Mouse (Mus musculus) limb, embryonic 14.5 days (tissue): ENCODE data around the gene Rims1. TPM values are rescaled to one million over a fixed set of nuclear protein-coding genes. Genes with fewer than 3 reads are reported as not detected.
A peak's percentile ranks its signal among the peaks of the same experiment; 100 is the strongest.

Experiments used
- ATAC-seq: fragments of 200-750 bp; cut with Nextera tagmentation; 2 replicates; pipeline ENCODE4 v1.8.0; 2017; ENCODE audit warnings: low read depth, moderate number of reproducible peaks, moderate TSS enrichment; ENCODE audit not compliant: low FRiP score
- DNase-seq: peaks from one replicate; pipeline ENCODE4 v3.0.0-alpha.2; 2015; ENCODE audit warnings: low spot score
- H3K27ac ChIP-seq: fragments of 300-500 bp; sonication (generic); replicated peaks from 2 replicates; pipeline ENCODE4 v1.5.1; 2014; ENCODE audit warnings: low read depth, mild to moderate bottlenecking, low read length, moderate library complexity, mixed read lengths
- H3K27me3 ChIP-seq: fragments of 300-500 bp; sonication (generic); 2 replicates; pipeline ENCODE4 v1.6.1; 2014; ENCODE audit warnings: low read length, mixed read lengths; ENCODE audit not compliant: control insufficient read depth, insufficient read depth
- H3K36me3 ChIP-seq: fragments of 300-500 bp; sonication (generic); 2 replicates; pipeline ENCODE4 v1.6.1; 2014; ENCODE audit warnings: mild to moderate bottlenecking, low read length, moderate library complexity, mixed read lengths; ENCODE audit not compliant: control insufficient read depth, insufficient read depth
- H3K4me1 ChIP-seq: fragments of 300-500 bp; sonication (generic); 2 replicates; pipeline ENCODE4 v1.6.1; 2014; ENCODE audit warnings: antibody characterized with exemption, low read length, mixed read lengths; ENCODE audit not compliant: control insufficient read depth, insufficient read depth
- H3K4me2 ChIP-seq: fragments of 300-500 bp; sonication (generic); replicated peaks from 2 replicates; pipeline ENCODE4 v1.6.1; 2014; ENCODE audit warnings: low read depth, mild to moderate bottlenecking, low read length, moderate library complexity; ENCODE audit not compliant: severe bottlenecking
- H3K4me3 ChIP-seq: fragments of 300-500 bp; sonication (generic); replicated peaks from 2 replicates; pipeline ENCODE4 v1.5.1; 2014; ENCODE audit warnings: low read length
- H3K9ac ChIP-seq: fragments of 300-500 bp; sonication (generic); 2 replicates; pipeline ENCODE4 v1.6.1; 2014; ENCODE audit warnings: mild to moderate bottlenecking, low read depth, low read length, moderate library complexity; ENCODE audit not compliant: severe bottlenecking
- H3K9me3 ChIP-seq: fragments of 300-500 bp; sonication (generic); 2 replicates; pipeline ENCODE4 v1.6.1; 2016; ENCODE audit warnings: low read length; ENCODE audit not compliant: control insufficient read depth
- POLR2A ChIP-seq: fragments of 200-500 bp; IDR thresholded peaks from 2 replicates; pipeline ENCODE4 v1.8.0; 2012; ENCODE audit warnings: inconsistent platforms, mild to moderate bottlenecking, moderate library complexity, borderline replicate concordance; ENCODE audit not compliant: insufficient read depth, insufficient read length; ENCODE audit errors: extremely low read depth
- WGBS: fragments of 180-500 bp; shearing (Covaris S2); extraction: QIAGEN DNeasy Blood & Tissue Kit; methylation state at CpG from one replicate; pipeline ENCODE4 v1.1.7; 2014; 5-methylcytosine and 5-hydroxymethylcytosine counted together
- polyA plus RNA-seq, 2 experiments: library from polyadenylated mRNA; depleted of rRNA in 1 of 2; stranded (reverse) in 1 of 2; unstranded in 1 of 2; fragments of >200 nt; fragmentation: Nextera tagmentation in 1 of 2; extraction: Ambion mirVana in 1 of 2; gene quantifications; 2 replicates each; pipeline versions ENCODE4 v1.2.1 to v1.2.3; 2012 to 2014

Rims1 gene
- polyA plus RNA-seq, 2 experiments, result 1.4 to 1.8 TPM

- H3K27me3 ChIP-seq, result peaks cover 32% of the 10 kb centered on the region
- H3K9ac ChIP-seq, result no peak overlapping the region
- 88% methylated on average over 2 of the region's 2 CpGs for WGBS
- no peak overlapping the region for H3K4me3 ChIP-seq
- H3K36me3 ChIP-seq, result no peaks in the 10 kb centered on the region
- DNase-seq, result no peak
- H3K4me2 ChIP-seq, result no peak overlapping the region
- H3K4me1 ChIP-seq, result no peaks in the 10 kb centered on the region; the same call in 1 of the 2 replicates
- H3K27ac ChIP-seq, result no peak overlapping the region
- TF ChIP-seq POLR2A, result no peak
- no peaks in the 10 kb centered on the region for H3K9me3 ChIP-seq
- ATAC-seq, result no peak
These were observed 269.0 kb downstream of the Rims1 start for GRCm38 (mm10) chr1:22536776-22537175.

DNA sequence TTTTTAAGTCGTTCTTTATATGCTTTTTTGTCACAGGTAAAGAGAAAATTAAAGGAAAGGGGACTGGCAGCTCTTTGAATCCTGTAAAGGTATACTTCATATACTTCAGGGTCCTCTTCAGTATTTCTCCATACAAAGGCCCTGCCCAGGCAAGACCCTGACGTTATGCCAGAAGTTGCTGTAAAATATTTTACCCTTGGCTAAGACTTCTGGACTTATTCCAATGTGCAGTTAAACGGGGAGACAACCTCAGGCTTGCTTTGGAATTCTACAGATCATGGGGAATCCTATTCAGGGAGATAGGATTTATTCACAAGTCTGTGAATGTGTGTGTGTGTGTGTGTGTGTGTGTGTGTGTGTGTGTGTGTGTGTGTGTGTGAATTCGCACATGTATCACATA lies 270.7 kb downstream of the Rims1 start:
- H3K4me1 ChIP-seq, result no peaks in the 10 kb centered on the region; the same call in 1 of the 2 replicates
- peaks cover 36% of the 10 kb centered on the region for H3K27me3 ChIP-seq
- 33% methylated on average over 4 of the region's 4 CpGs for WGBS

DNA sequence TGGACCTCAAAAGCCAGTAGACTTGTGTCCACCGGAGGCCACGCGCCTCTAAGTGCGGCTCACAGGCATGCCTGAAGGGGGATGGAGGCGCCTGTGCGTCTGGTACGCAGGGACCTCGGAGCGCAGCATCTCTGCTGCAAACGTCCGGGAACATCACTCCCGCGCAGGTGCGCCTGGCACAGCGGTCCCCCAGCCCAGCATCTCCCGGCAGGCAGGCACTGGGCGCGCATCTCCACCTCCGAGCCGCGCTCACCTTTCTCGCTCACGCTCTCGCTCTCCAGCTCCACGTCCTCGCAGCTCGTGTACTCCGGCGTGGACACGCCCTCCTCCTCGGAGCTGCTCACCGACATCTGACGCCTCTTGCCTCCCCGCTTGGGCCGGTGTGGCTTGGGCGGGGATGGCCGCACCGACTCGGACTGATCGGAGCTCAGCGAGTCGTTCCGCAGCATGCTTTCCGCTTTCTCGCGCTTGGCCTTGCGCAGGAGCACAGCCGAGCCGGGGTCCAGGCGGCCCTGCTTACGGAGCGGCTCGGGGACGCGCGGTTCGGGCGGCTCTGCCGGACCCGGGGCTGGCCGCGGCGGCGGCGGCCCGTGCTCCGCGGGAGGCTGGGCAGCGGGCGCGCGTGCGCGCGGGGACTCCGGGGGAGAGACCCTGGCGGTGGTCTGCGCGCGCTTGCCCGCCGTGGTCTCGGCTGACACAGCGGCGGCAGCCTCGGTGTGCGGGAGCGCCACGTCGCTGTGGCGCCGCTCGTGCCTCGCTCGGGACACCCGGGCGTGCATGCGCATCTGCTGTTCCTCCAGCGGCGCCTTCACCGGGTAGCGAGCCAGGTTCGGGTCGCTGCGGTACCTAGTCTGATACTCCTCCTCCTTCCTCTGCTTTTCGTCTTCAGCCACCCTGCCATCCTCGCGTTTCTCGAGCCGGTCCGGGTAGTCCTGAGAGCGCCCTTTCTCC lies 272.4 kb downstream of the Rims1 start:
- Histone ChIP-seq H3K27ac (no peak overlapping the region), H3K4me3 (peak overlapping the region; percentile 65), H3K4me2 (peak overlapping the region; percentile 96), H3K9ac (peak overlapping the region; percentile 64), H3K27me3 (peaks cover 36% of the 10 kb centered on the region), H3K36me3 (no peaks in the 10 kb centered on the region), H3K9me3 (no peaks in the 10 kb centered on the region), H3K4me1 (no peaks in the 10 kb centered on the region; the same call in 1 of the 2 replicates)
- under 1% methylated on average over 75 of the region's 112 CpGs for whole genome bisulfite sequencing
- ATAC-seq (peak; percentile 82), DNase-seq (no peak)
- no peak for TF ChIP-seq POLR2A

More for the DNA sequence above, 270.7 kb downstream of the Rims1 start:
- DNase-seq, result no peak
- Histone ChIP-seq H3K4me3 (no peak overlapping the region), H3K4me2 (no peak overlapping the region), H3K9ac (no peak overlapping the region), H3K36me3 (no peaks in the 10 kb centered on the region), H3K9me3 (no peaks in the 10 kb centered on the region), H3K27ac (no peak overlapping the region)
- ATAC-seq, result no peak
- TF ChIP-seq POLR2A, result no peak

DNA sequence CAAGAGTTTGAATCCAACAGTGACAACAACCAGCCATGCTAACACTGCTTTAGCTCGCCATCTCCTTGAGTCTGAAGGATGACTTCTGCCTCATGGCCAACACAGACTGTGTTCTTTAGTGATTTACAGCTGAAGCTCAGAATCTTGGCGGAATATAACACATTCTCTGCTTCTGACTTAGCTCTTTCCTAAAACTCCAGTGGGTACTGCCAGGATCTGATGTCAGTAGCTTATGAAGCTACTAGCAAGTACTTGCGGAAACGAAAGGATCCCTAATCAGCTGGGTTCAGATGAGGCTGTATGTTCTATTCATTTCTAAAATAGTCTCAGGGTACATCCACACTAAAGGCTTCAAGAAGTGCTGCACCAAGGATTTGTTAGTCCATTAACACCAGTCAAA lies 290.7 kb downstream of the Rims1 start:
- 86% methylated on average over 4 of the region's 4 CpGs for WGBS

GRCm38 (mm10) chr1:22512421-22512820 lies 293.4 kb downstream of the Rims1 start:
- H3K4me2 ChIP-seq, result no peak overlapping the region
- no peak overlapping the region for H3K27ac ChIP-seq
- H3K9me3 ChIP-seq, result no peaks in the 10 kb centered on the region
- H3K4me3 ChIP-seq, result no peak overlapping the region
- TF ChIP-seq POLR2A, result no peak
- DNase-seq (no peak), ATAC-seq (no peak)
- H3K36me3 ChIP-seq, result no peaks in the 10 kb centered on the region
- H3K9ac ChIP-seq, result no peak overlapping the region
- H3K27me3 ChIP-seq, result no peaks in the 10 kb centered on the region
- 82% methylated on average over 16 of the region's 16 CpGs for WGBS
- H3K4me1 ChIP-seq, result no peaks in the 10 kb centered on the region

More for the DNA sequence above, 290.7 kb downstream of the Rims1 start:
- no peak overlapping the region for H3K4me3 ChIP-seq
- H3K36me3 ChIP-seq, result no peaks in the 10 kb centered on the region
- no peak for DNase-seq
- TF ChIP-seq POLR2A, result no peak
- no peak overlapping the region for H3K4me2 ChIP-seq
- no peak overlapping the region for H3K27ac ChIP-seq
- no peaks in the 10 kb centered on the region for H3K27me3 ChIP-seq
- ATAC-seq, result no peak
- no peaks in the 10 kb centered on the region for H3K4me1 ChIP-seq
- H3K9me3 ChIP-seq, result no peaks in the 10 kb centered on the region
- no peak overlapping the region for H3K9ac ChIP-seq
